Mouse (Mus musculus) limb, embryonic 11.5 days (tissue): Measurements from ENCODE around the gene Fam78b. TPM values are rescaled to one million over a fixed set of nuclear protein-coding genes. Genes with fewer than 3 reads are reported as not detected.

Experiments
- ATAC-seq: fragments of 200-750 bp; cut with Nextera tagmentation; 2 replicates; pipeline ENCODE4 v1.8.0; 2017; ENCODE audit warnings: low read depth; ENCODE audit not compliant: insufficient number of reproducible peaks, low FRiP score, low TSS enrichment
- DNase-seq: peaks from one replicate; pipeline ENCODE4 v3.0.0-alpha.2; 2015; ENCODE audit warnings: low spot score
- H3K27ac ChIP-seq: fragments of 300-500 bp; sonication (generic); replicated peaks from 2 replicates; pipeline ENCODE4 v1.5.1; 2014; ENCODE audit warnings: low read depth, mild to moderate bottlenecking, low read length
- H3K27me3 ChIP-seq: fragments of 300-500 bp; sonication (generic); 2 replicates; pipeline ENCODE4 v1.6.1; 2014; ENCODE audit warnings: mild to moderate bottlenecking, low read length, mixed read lengths; ENCODE audit not compliant: control insufficient read depth, insufficient read depth
- H3K36me3 ChIP-seq: fragments of 300-500 bp; sonication (generic); 2 replicates; pipeline ENCODE4 v1.6.1; 2014; ENCODE audit warnings: mild to moderate bottlenecking, low read length, moderate library complexity, mixed read lengths; ENCODE audit not compliant: control insufficient read depth, insufficient read depth
- H3K4me1 ChIP-seq: fragments of 300-500 bp; sonication (generic); 2 replicates; pipeline ENCODE4 v1.6.1; 2014; ENCODE audit warnings: low read length, mixed read lengths; ENCODE audit not compliant: control insufficient read depth, insufficient read depth
- H3K4me2 ChIP-seq: fragments of 300-500 bp; sonication (generic); 2 replicates; pipeline ENCODE4 v1.6.1; 2014; ENCODE audit warnings: low read depth, mild to moderate bottlenecking, moderate library complexity; ENCODE audit not compliant: severe bottlenecking
- H3K4me3 ChIP-seq: fragments of 300-500 bp; sonication (generic); 2 replicates; pipeline ENCODE4 v1.5.1; 2014; ENCODE audit warnings: low read depth, low read length
- H3K9ac ChIP-seq: fragments of 300-500 bp; sonication (generic); 2 replicates; pipeline ENCODE4 v1.6.1; 2014; ENCODE audit warnings: mild to moderate bottlenecking, low read length
- H3K9me3 ChIP-seq: fragments of 300-500 bp; sonication (generic); 2 replicates; pipeline ENCODE4 v1.6.1; 2016; ENCODE audit warnings: low read length; ENCODE audit not compliant: control insufficient read depth
- WGBS: fragments of 180-500 bp; shearing (Covaris S2); extraction: QIAGEN DNeasy Blood & Tissue Kit; methylation state at CpG from one replicate; pipeline ENCODE4 v1.1.7; 2014; 5-methylcytosine and 5-hydroxymethylcytosine counted together
- polyA plus RNA-seq: library from polyadenylated mRNA; unstranded; fragments of >200 nt; fragmentation: Nextera tagmentation; extraction: Ambion mirVana; gene quantifications from 2 replicates; pipeline ENCODE4 v1.2.1, GENCODE M21; 2014

Gene Fam78b
- polyA plus RNA-seq, 1 experiment from 2014 or later, result 1.4 TPM

- no peak overlapping the region for H3K4me2 ChIP-seq
Measured at GRCm38 (mm10) chr1:167125870-167126269, 124.7 kb downstream of the Fam78b start.

GRCm38 (mm10) chr1:167126292-167126691 lies 125.1 kb downstream of the Fam78b start:
- H3K4me1 ChIP-seq, result no peaks in the 10 kb centered on the region
- 67% methylated on average over 4 of the region's 4 CpGs for WGBS
- H3K4me2 ChIP-seq, result no peak overlapping the region
- no peaks in the 10 kb centered on the region for H3K27me3 ChIP-seq
- H3K36me3 ChIP-seq, result no peaks in the 10 kb centered on the region
- H3K9ac ChIP-seq, result no peak overlapping the region
- no peak for DNase-seq
- H3K9me3 ChIP-seq, result no peaks in the 10 kb centered on the region
- no peak for ATAC-seq
- H3K27ac ChIP-seq, result no peak overlapping the region
- no peak overlapping the region for H3K4me3 ChIP-seq

More at GRCm38 (mm10) chr1:167125870-167126269, 124.7 kb downstream of the Fam78b start:
- no peak overlapping the region for H3K4me3 ChIP-seq
- H3K4me1 ChIP-seq, result no peaks in the 10 kb centered on the region
- WGBS, result 81% methylated on average over 3 of the region's 3 CpGs
- no peaks in the 10 kb centered on the region for H3K27me3 ChIP-seq
- H3K9ac ChIP-seq, result no peak overlapping the region
- ATAC-seq, result no peak
- no peaks in the 10 kb centered on the region for H3K9me3 ChIP-seq
- no peak overlapping the region for H3K27ac ChIP-seq
- H3K36me3 ChIP-seq, result no peaks in the 10 kb centered on the region
- no peak for DNase-seq

GRCm38 (mm10) chr1:167135748-167136147 lies 134.5 kb downstream of the Fam78b start:
- no peak overlapping the region for H3K4me3 ChIP-seq
- H3K9me3 ChIP-seq, result no peaks in the 10 kb centered on the region
- no peaks in the 10 kb centered on the region for H3K4me1 ChIP-seq
- H3K36me3 ChIP-seq, result no peaks in the 10 kb centered on the region
- H3K27me3 ChIP-seq, result no peaks in the 10 kb centered on the region
- no peak overlapping the region for H3K4me2 ChIP-seq
- H3K27ac ChIP-seq, result no peak overlapping the region
- ATAC-seq (no peak), DNase-seq (no peak)
- no peak overlapping the region for H3K9ac ChIP-seq
- WGBS, result 89% methylated on average over 5 of the region's 5 CpGs
